Mouse (Mus musculus): Measurements from ENCODE around the gene Esr1.

- TF ChIP-seq GATA1 (IDR thresholded peaks at IDR 0.05; ENCODE audit: borderline replicate concordance, low read length) (no peak), CTCF (IDR thresholded peaks at IDR 0.05; ENCODE audit: low read depth, low read length) (no peak), POLR2AphosphoS5 (IDR thresholded peaks at IDR 0.05; ENCODE audit: insufficient replicate concordance, low read depth, low read length) (no peak), GATA2 (IDR thresholded peaks at IDR 0.05; ENCODE audit: borderline replicate concordance, low read depth, low read length) (no peak), TAL1 (conservative IDR thresholded peaks at IDR 0.05; ENCODE audit: low read depth, low read length) (no peak)
These were observed 433.8 kb downstream of the Esr1 start for GRCm38 (mm10) chr10:5045213-5045612.
